Mouse (Mus musculus) testis, adult 2 months (tissue): ENCODE data around the gene Dync1li2. TPM values are rescaled to one million over a fixed set of nuclear protein-coding genes. Genes with fewer than 3 reads are reported as not detected.

Source experiments
- H3K27ac ChIP-seq: fragments of 200-500 bp; 2 replicates; pipeline ENCODE4 v1.5.1; 2012; ENCODE audit warnings: low read depth, low read length; ENCODE audit not compliant: control insufficient read depth, insufficient read depth
- H3K27me3 ChIP-seq: fragments of 200-500 bp; 2 replicates; pipeline ENCODE4 v1.6.1; 2012; ENCODE audit warnings: mild to moderate bottlenecking, low read length, moderate library complexity; ENCODE audit not compliant: control insufficient read depth, insufficient read depth
- H3K36me3 ChIP-seq: fragments of 200-500 bp; 2 replicates; pipeline ENCODE4 v1.6.1; 2012; ENCODE audit warnings: mild to moderate bottlenecking, low read length; ENCODE audit not compliant: control insufficient read depth, insufficient read depth
- H3K4me1 ChIP-seq: fragments of 200-500 bp; 2 replicates; pipeline ENCODE4 v1.6.1; 2012; ENCODE audit warnings: low read length; ENCODE audit not compliant: control insufficient read depth, insufficient read depth
- H3K4me3 ChIP-seq: fragments of 200-500 bp; 2 replicates; pipeline ENCODE4 v1.5.1; 2012; ENCODE audit warnings: low read depth, mild to moderate bottlenecking, low read length, moderate library complexity, mixed read lengths; ENCODE audit not compliant: control insufficient read depth
- CTCF ChIP-seq: fragments of 200-500 bp; IDR thresholded peaks from 2 replicates; pipeline ENCODE4 v1.5.1; 2012; ENCODE audit warnings: low read depth, mild to moderate bottlenecking, inconsistent platforms, low read length, moderate library complexity; ENCODE audit not compliant: control insufficient read depth, insufficient read depth, insufficient replicate concordance
- POLR2A ChIP-seq: fragments of 200-500 bp; IDR thresholded peaks from 2 replicates; pipeline ENCODE4 v1.6.1; 2012; ENCODE audit warnings: low read depth, mild to moderate bottlenecking, inconsistent platforms, low read length, moderate library complexity; ENCODE audit not compliant: control insufficient read depth
- polyA plus RNA-seq: library from polyadenylated mRNA; depleted of rRNA; stranded (reverse); fragments of >200 nt; gene quantifications from 2 replicates; pipeline ENCODE4 v1.2.3, GENCODE M21; 2012

Dync1li2 gene
- polyA plus RNA-seq, 1 experiment, result 64.6 TPM

GRCm38 (mm10) chr8:104406340-104407128 is 36.3 kb downstream of the Dync1li2 start:
- H3K4me1 ChIP-seq, result peaks cover 3% of the 10 kb centered on the region; the same call in 1 of the 2 replicates
- no peak overlapping the region for H3K27ac ChIP-seq
- TF ChIP-seq POLR2A (no peak), CTCF (no peak)
- H3K4me3 ChIP-seq, result no peak overlapping the region
- H3K27me3 ChIP-seq, result no peaks in the 10 kb centered on the region
- no peaks in the 10 kb centered on the region for H3K36me3 ChIP-seq

GRCm38 (mm10) chr8:104405430-104406187 is 37.2 kb downstream of the Dync1li2 start:
- Histone ChIP-seq H3K27me3 (no peaks in the 10 kb centered on the region), H3K4me3 (no peak overlapping the region), H3K36me3 (no peaks in the 10 kb centered on the region), H3K27ac (no peak overlapping the region), H3K4me1 (peaks cover 3% of the 10 kb centered on the region; the same call in 1 of the 2 replicates)
- TF ChIP-seq CTCF, result no peak
- TF ChIP-seq POLR2A, result no peak

DNA sequence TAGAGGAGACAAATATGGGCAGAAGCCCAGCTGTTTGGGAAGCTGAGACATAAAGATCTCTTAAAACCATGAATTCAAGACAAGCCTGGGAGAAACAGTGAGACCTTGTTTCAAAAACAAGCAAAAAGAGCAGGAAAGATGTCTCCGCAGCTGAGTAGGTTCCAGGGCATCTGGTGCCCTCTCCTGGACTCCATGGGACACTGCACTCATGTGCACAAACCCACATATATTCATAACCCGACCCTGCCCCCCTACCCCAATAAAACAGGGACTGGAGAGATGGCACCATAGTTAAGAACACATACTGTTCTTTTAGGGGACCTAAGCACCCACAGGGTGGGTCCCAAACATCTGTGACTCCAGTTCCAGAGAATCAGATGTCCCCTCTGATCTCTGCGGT is 39.3 kb downstream of the Dync1li2 start:
- H3K27ac ChIP-seq, result no peak overlapping the region

GRCm38 (mm10) chr8:104395703-104396357 is 47.0 kb downstream of the Dync1li2 start, which contains the start of gene Cmtm4:
Cmtm4 (minus strand) TSS chr8:104395807.
- Histone ChIP-seq H3K4me3 (peak within 1 kb of the TSS; percentile 90), H3K4me1 (peaks cover 12% of the 10 kb centered on the region), H3K27ac (no peak within 1 kb of the TSS), H3K36me3 (no peaks in the 10 kb centered on the region), H3K27me3 (no peaks in the 10 kb centered on the region)
- TF ChIP-seq CTCF (no peak), POLR2A (no peak)

More for the DNA sequence above, 39.3 kb downstream of the Dync1li2 start:
- Histone ChIP-seq H3K4me1 (peaks cover under 1% of the 10 kb centered on the region; the same call in 1 of the 2 replicates), H3K27me3 (no peaks in the 10 kb centered on the region), H3K36me3 (no peaks in the 10 kb centered on the region), H3K4me3 (no peak overlapping the region)
- TF ChIP-seq CTCF (peak; percentile 52; the same call in 1 of the 2 replicates), POLR2A (no peak)

GRCm38 (mm10) chr8:104394801-104395702 is 47.8 kb downstream of the Dync1li2 start:
- TF ChIP-seq CTCF (no peak), POLR2A (no peak)
- peak overlapping the region; percentile 90 for H3K4me3 ChIP-seq
- no peaks in the 10 kb centered on the region for H3K36me3 ChIP-seq
- H3K27me3 ChIP-seq, result no peaks in the 10 kb centered on the region
- H3K4me1 ChIP-seq, result peaks cover 12% of the 10 kb centered on the region
- H3K27ac ChIP-seq, result no peak overlapping the region

GRCm38 (mm10) chr8:104393767-104394166 is 49.1 kb downstream of the Dync1li2 start:
- Histone ChIP-seq H3K4me1 (peaks cover 12% of the 10 kb centered on the region), H3K27me3 (no peaks in the 10 kb centered on the region), H3K4me3 (no peak overlapping the region), H3K36me3 (no peaks in the 10 kb centered on the region), H3K27ac (no peak overlapping the region)
- TF ChIP-seq POLR2A (no peak), CTCF (no peak)
